Mouse (Mus musculus) left cerebral cortex, postnatal 14 days (tissue): ENCODE data around the gene Olfr549. TPM values are rescaled to one million over a fixed set of nuclear protein-coding genes. Genes with fewer than 3 reads are reported as not detected.

Experiments used
- DNase-seq, 2 experiments: peaks; one replicate each; pipeline ENCODE4 v3.0.0; 2021 to 2022; ENCODE audit warnings: low spot score in 2 of 2, mixed read lengths in 1 of 2
- intact Hi-C: fragments of 180-260 bp; cut with DNase I; formaldehyde crosslinking; loops from one replicate; pipeline ENCODE4 v1.15.1; 2025
- total RNA-seq, 2 experiments: library from RNA; stranded (reverse); gene quantifications; 2 replicates each; pipeline ENCODE4 v1.2.3; 2021

Olfr549 gene
- total RNA-seq, 2 experiments from 2014 or later: not detected

DNA sequence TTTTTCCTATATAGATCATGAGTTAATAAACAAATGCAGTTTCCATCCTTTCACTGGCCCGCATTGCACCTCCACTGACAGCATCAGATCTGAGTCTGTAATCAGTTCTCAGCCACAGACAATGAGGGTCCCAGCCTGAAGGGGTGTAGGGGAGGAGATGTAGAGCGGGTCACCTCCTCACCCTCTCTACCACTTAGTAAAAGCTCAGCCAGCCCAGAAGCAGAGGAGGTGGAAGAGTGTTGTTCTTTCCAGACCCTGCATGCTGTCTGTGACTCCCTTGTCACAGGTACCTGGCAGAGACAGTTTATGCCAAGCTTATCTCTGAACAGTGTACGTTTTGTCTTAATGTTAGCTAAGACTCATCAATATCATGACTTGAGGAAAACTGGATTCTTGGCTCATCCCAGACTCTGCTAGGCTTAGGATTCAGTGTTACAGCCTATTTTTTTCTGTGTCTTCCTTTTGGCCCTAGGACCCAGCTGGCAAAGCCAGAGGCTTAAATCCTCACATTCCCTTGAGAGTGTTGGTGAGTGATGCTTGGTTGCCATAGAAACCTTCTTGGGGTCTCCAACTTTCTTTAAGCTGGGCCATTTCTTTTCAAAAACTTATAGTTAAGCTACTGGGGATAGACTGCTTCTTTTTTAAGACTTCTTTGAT lies 23.6 kb downstream of the Olfr549 start:
- intact Hi-C loops: no loop called here
- DNase-seq: no peak

DNA sequence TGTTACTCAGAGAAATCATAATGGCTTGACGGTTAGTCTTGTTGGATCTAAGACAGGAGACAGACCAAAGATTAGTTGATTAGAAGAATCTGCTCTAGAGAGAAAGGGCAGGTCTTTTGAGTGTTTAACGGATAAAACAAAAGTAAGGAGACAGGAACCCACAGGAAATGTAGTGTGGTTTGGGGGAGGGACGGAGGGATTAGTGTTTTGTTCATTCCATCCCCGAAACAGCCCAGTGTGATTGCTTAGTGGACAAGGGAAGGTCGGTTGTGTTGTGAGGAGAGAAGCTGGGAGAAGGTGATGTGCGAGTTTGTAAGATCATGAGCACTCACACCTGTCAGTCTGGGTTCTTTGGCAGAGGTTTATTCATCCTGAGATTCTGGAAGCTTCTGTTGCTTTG lies 26.3 kb downstream of the Olfr549 start:
- no peak for DNase-seq
- intact Hi-C loops: no loop called here

DNA sequence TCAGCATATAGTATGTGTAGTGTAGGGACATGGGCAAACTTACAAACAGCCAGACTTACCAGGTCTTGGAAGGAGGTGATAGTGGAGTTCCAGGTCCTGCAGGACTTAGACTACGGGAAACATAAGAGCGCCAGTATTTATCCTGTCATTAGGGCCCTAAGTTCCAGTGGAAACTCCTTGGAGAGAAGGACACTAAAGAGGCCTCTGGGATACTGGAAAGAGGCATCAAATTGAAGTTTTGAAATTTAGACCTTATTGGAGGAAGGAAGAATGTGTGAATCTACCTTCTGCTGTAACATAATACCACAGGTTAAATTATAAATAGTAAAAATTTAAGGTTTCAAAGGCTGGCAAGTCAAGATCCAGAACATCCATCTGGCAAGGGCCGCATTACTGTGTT lies 42.1 kb downstream of the Olfr549 start, which contains the start of gene Olfr551:
Olfr551 (minus strand) TSS at position 101 of the 400 bp plus-strand sequence.
- intact Hi-C loops: no loop called here
- no peak for DNase-seq

DNA sequence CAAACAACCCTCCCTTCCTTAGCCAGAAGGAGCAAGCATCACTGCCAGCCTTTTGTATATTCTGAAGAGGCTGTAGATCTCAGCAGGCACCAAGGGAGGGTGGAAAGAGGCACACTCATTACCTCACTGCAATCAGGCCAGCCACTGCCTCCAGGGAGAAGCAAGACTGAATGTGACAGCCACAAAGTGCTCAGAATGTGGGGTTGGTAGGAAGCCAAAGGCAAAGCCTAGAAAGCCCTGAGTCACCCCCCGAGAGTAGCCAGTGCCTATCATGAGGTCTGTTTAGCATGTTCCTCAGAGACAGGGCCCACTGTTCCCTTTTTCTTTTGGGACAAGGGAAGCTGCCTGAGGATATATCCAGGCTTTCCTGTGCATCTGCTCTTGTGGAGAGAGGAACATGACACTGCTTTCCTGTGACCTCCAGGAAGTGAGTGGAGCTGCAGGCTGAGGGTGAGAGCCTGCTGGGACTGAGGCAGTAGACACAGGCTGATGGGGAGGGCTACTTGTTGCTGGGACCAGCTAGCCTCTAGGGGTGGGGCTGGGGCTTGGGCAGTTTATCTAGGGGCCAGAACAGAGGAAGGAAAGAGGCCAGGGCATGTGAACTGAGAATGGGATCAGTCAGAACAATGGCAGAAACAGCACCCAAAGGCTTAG lies 47.8 kb downstream of the Olfr549 start, which contains the start of gene Olfr552:
Olfr552 (plus strand) TSS at position 393 of the 654 bp plus-strand sequence.
- intact Hi-C loops: no loop called here
- no peak for DNase-seq

Other genes with a start within 250 kb of the Olfr549 start
- gene Rrm1, start 108.2 kb upstream of the Olfr549 start, total RNA-seq: 10 to 100 TPM; 11.4 TPM
- gene Olfr543, start 68.2 kb upstream of the Olfr549 start, total RNA-seq: not detected
- gene Olfr544, start 61.6 kb upstream of the Olfr549 start, total RNA-seq: not detected
- not detected for gene Olfr545, start 50.3 kb upstream of the Olfr549 start, total RNA-seq
- gene Olfr547, start 15.1 kb upstream of the Olfr549 start, total RNA-seq: not detected
- not detected for gene Olfr548-ps1, start 9.0 kb upstream of the Olfr549 start, total RNA-seq
- gene Trim21, start 15.6 kb downstream of the Olfr549 start, total RNA-seq: 1 to 10 TPM; 1.7 to 1.9 TPM
- under 1 TPM; 0.32 to 0.35 TPM for gene Olfr550, start 21.6 kb downstream of the Olfr549 start, total RNA-seq
- not detected for gene Olfr551, start 42.0 kb downstream of the Olfr549 start, total RNA-seq
- under 1 TPM; 0.08 to 0.15 TPM for gene Olfr552, start 47.9 kb downstream of the Olfr549 start, total RNA-seq
- not detected for gene Olfr553, start 68.3 kb downstream of the Olfr549 start, total RNA-seq
- gene Olfr554, start 88.6 kb downstream of the Olfr549 start, total RNA-seq: not detected
- gene Olfr555, start 109.0 kb downstream of the Olfr549 start, total RNA-seq: not detected
- under 1 TPM in 1 of 2 experiments, not detected in 1; 0.13 TPM for gene Olfr556, start 115.0 kb downstream of the Olfr549 start, total RNA-seq
- gene Trim68, start 137.5 kb downstream of the Olfr549 start, total RNA-seq: 1 to 10 TPM; 3.5 to 4.0 TPM
- under 1 TPM in 1 of 2 experiments, not detected in 1; 0.13 TPM for gene Olfr557, start 146.0 kb downstream of the Olfr549 start, total RNA-seq
- under 1 TPM; 0.25 to 0.66 TPM for gene Olfr558, start 152.3 kb downstream of the Olfr549 start, total RNA-seq
- gene Olfr33, start 169.2 kb downstream of the Olfr549 start, total RNA-seq: not detected
- gene Olfr559, start 177.6 kb downstream of the Olfr549 start, total RNA-seq: not detected
- gene Olfr560, start 209.5 kb downstream of the Olfr549 start, total RNA-seq: under 1 TPM in 1 of 2 experiments, not detected in 1; 0.17 TPM
- under 1 TPM; 0.59 to 0.77 TPM for gene Olfr78, start 209.6 kb downstream of the Olfr549 start, total RNA-seq
- gene Olfr561, start 221.4 kb downstream of the Olfr549 start, total RNA-seq: not detected